Mouse (Mus musculus) CH12.LX (cell line): ENCODE measurements around the gene Acaca. TPM values are rescaled to one million over a fixed set of nuclear protein-coding genes. Genes with fewer than 3 reads are reported as not detected.

Experiments used
- DNase-seq: peaks from one replicate; pipeline ENCODE4 v3.0.0-alpha.2; 2013; ENCODE audit errors: extremely low read depth
- H3K27ac ChIP-seq: 2 replicates; pipeline ENCODE4 v1.5.1; 2012; ENCODE audit warnings: low read depth, mild to moderate bottlenecking, control low read depth, moderate library complexity; ENCODE audit not compliant: insufficient read depth
- H3K27me3 ChIP-seq: replicated peaks from 2 replicates; pipeline ENCODE3; 2012; ENCODE audit warnings: inconsistent platforms
- H3K36me3 ChIP-seq, 2 experiments: replicated peaks in 1 of 2; 2 replicates each; pipeline versions ENCODE3 to v1.6.1; 2012; ENCODE audit warnings: inconsistent platforms in 1 of 2, low read length in 1 of 2, mild to moderate bottlenecking in 1 of 2, mixed read lengths in 1 of 2, moderate library complexity in 1 of 2; ENCODE audit not compliant: control insufficient read depth in 1 of 2, insufficient read depth in 1 of 2
- H3K4me1 ChIP-seq, 2 experiments: 2 replicates each; pipeline ENCODE4 v1.6.1; 2012; ENCODE audit warnings: inconsistent platforms in 1 of 2, moderate library complexity in 1 of 2; ENCODE audit not compliant: insufficient read depth in 2 of 2, control insufficient read depth in 1 of 2
- H3K4me2 ChIP-seq: 2 replicates; pipeline ENCODE4 v1.6.1; 2012; ENCODE audit warnings: low read depth, mild to moderate bottlenecking, control low read depth; ENCODE audit not compliant: poor library complexity, insufficient read depth, severe bottlenecking
- H3K4me3 ChIP-seq, 3 experiments: fragments of 150-350 bp in 1 of 3; sonication (generic) in 1 of 3; replicated peaks in 1 of 3; 2 replicates each; pipeline versions ENCODE3 to v1.5.1; 2011 to 2012; ENCODE audit warnings: low read depth in 2 of 3, low read length in 2 of 3, mild to moderate bottlenecking in 2 of 3, moderate library complexity in 2 of 3, control low read depth in 1 of 3, improper control_type of control experiment in 1 of 3, inconsistent platforms in 1 of 3, mixed read lengths in 1 of 3; ENCODE audit not compliant: poor library complexity in 1 of 3
- H3K79me2 ChIP-seq: replicated peaks from 2 replicates; pipeline ENCODE4 v1.6.1; 2012; ENCODE audit warnings: mild to moderate bottlenecking, moderate library complexity; ENCODE audit not compliant: control insufficient read depth, poor library complexity, insufficient read depth, severe bottlenecking; ENCODE audit errors: extremely low read depth
- H3K9ac ChIP-seq: 2 replicates; pipeline ENCODE4 v1.6.1; 2012; ENCODE audit warnings: low read depth, mild to moderate bottlenecking, control low read depth, moderate library complexity; ENCODE audit not compliant: insufficient read depth
- H3K9me3 ChIP-seq: replicated peaks from 2 replicates; pipeline ENCODE3; 2012; ENCODE audit warnings: low read length, inconsistent platforms, mixed read lengths
- BHLHE40 ChIP-seq: IDR thresholded peaks from 2 replicates; pipeline ENCODE4 v1.6.1; 2011; ENCODE audit warnings: mild to moderate bottlenecking, low read depth, low read length, improper control_type of control experiment
- CHD1 ChIP-seq: IDR thresholded peaks from 2 replicates; pipeline ENCODE4 v1.6.1; 2012; ENCODE audit warnings: low read depth, low read length, improper control_type of control experiment, inconsistent platforms
- CTCF ChIP-seq, 2 experiments: IDR thresholded peaks in 1 of 2; conservative IDR thresholded peaks in 1 of 2; 2 replicates each; pipeline ENCODE4 v1.5.1; 2011 to 2012; ENCODE audit warnings: low read depth in 2 of 2, low read length in 2 of 2, improper control_type of control experiment in 1 of 2, inconsistent platforms in 1 of 2, mild to moderate bottlenecking in 1 of 2, moderate library complexity in 1 of 2
- HCFC1 ChIP-seq: IDR thresholded peaks from 2 replicates; pipeline ENCODE4 v1.6.1; 2012; ENCODE audit warnings: low read depth, mild to moderate bottlenecking, inconsistent platforms, low read length, improper control_type of control experiment
- JUND ChIP-seq: conservative IDR thresholded peaks from 2 replicates; pipeline ENCODE4 v1.6.1; 2011; ENCODE audit warnings: low read depth, low read length, improper control_type of control experiment
- KAT2A ChIP-seq: IDR thresholded peaks from 2 replicates; pipeline ENCODE4 v1.6.1; 2012; ENCODE audit warnings: low read length, improper control_type of control experiment, inconsistent platforms; ENCODE audit not compliant: insufficient replicate concordance
- MAZ ChIP-seq: IDR thresholded peaks from 2 replicates; pipeline ENCODE4 v1.6.1; 2012; ENCODE audit warnings: low read depth, mild to moderate bottlenecking, inconsistent platforms, low read length, improper control_type of control experiment, moderate library complexity
- MXI1 ChIP-seq: IDR thresholded peaks from 2 replicates; pipeline ENCODE4 v1.6.1; 2011; ENCODE audit warnings: mild to moderate bottlenecking, low read depth, low read length, improper control_type of control experiment
- PAX5 ChIP-seq: IDR thresholded peaks from 2 replicates; pipeline ENCODE4 v1.6.1; 2012; ENCODE audit warnings: low read length, inconsistent platforms, mixed read lengths
- POLR2A ChIP-seq: IDR thresholded peaks from 2 replicates; pipeline ENCODE4 v1.6.1; 2011; ENCODE audit warnings: low read depth, mild to moderate bottlenecking, improper control_type of control experiment, low read length
- RCOR1 ChIP-seq: conservative IDR thresholded peaks from 2 replicates; pipeline ENCODE4 v1.6.1; 2012; ENCODE audit warnings: low read depth, mild to moderate bottlenecking, inconsistent platforms, low read length, improper control_type of control experiment
- TCF12 ChIP-seq: IDR thresholded peaks from 2 replicates; pipeline ENCODE4 v1.6.1; 2014; ENCODE audit warnings: low read depth, mild to moderate bottlenecking, inconsistent platforms, low read length, improper control_type of control experiment
- UBTF ChIP-seq: IDR thresholded peaks from 2 replicates; pipeline ENCODE4 v1.6.1; 2012; ENCODE audit warnings: low read depth, mild to moderate bottlenecking, inconsistent platforms, low read length, improper control_type of control experiment, moderate library complexity
- USF2 ChIP-seq: conservative IDR thresholded peaks from 2 replicates; pipeline ENCODE4 v1.6.1; 2011; ENCODE audit warnings: low read depth, low read length, improper control_type of control experiment
- ZKSCAN1 ChIP-seq: IDR thresholded peaks from 2 replicates; pipeline ENCODE4 v1.6.1; 2012; ENCODE audit warnings: low read depth, inconsistent platforms, low read length, improper control_type of control experiment, borderline replicate concordance
- ZMIZ1 ChIP-seq: IDR thresholded peaks from 2 replicates; pipeline ENCODE4 v1.6.1; 2012; ENCODE audit warnings: low read depth, mild to moderate bottlenecking, inconsistent platforms, low read length, improper control_type of control experiment
- ZNF384 ChIP-seq: IDR thresholded peaks from 2 replicates; pipeline ENCODE4 v1.6.1; 2012; ENCODE audit warnings: low read depth, low read length, improper control_type of control experiment, inconsistent platforms
- dilution Hi-C: fragments of 300-500 bp; cut with MboI; formaldehyde crosslinking; loops from 2 replicates; pipeline ENCODE4 v1.14.3; 2020; ENCODE audit warnings: low sequenced_read_pairs; ENCODE audit not compliant: extremely low pct_unique_long_range_greater_than_20kb, extremely low pct_ligation_motif_present
- in situ Hi-C: fragments of 300-500 bp; cut with MboI; formaldehyde crosslinking; loops from 3 replicates; pipeline ENCODE4 v1.14.3; 2019; ENCODE audit warnings: low sequenced_read_pairs, low pct_ligation_motif_present, low pct_unique_long_range_greater_than_20kb, mixed read lengths
- polyA plus RNA-seq: library from polyadenylated mRNA; unstranded; fragments of >175 nt; gene quantifications from 2 replicates; pipeline ENCODE4 v1.2.1, GENCODE M21; 2012; ENCODE audit warnings: low read depth; ENCODE audit not compliant: insufficient read length
- total RNA-seq, 2 experiments: library from RNA; depleted of rRNA; stranded (reverse); fragments of 300-350 nt in 1 of 2; fragments of >200 nt in 1 of 2; gene quantifications; 2 replicates each; pipeline ENCODE4 v1.2.3; 2012 to 2014

Gene Acaca
- total and polyA plus RNA-seq, 3 experiments = 36.9 to 62.6 (median 61.7) TPM

- Histone ChIP-seq H3K27me3 (no peaks in the 10 kb centered on the region), H3K9ac (no peak overlapping the region), H3K79me2 (no peaks in the 10 kb centered on the region), H3K4me1 (no peaks in the 10 kb centered on the region), H3K4me3 (no peak overlapping the region), H3K27ac (no peak overlapping the region), H3K9me3 (no peaks in the 10 kb centered on the region), H3K36me3 (peaks cover 13 to 49% of the 10 kb centered on the region in 2 experiments), H3K4me2 (no peak overlapping the region)
- TF ChIP-seq UBTF = no peak
- no peak for TF ChIP-seq MAZ
- no peak for TF ChIP-seq JUND
- TF ChIP-seq HCFC1 = no peak
- TF ChIP-seq BHLHE40 = no peak
- TF ChIP-seq MXI1 = no peak
- no peak for TF ChIP-seq USF2
- no peak for TF ChIP-seq KAT2A
- no peak for TF ChIP-seq RCOR1
- no peak for TF ChIP-seq TCF12
- no peak for TF ChIP-seq ZNF384
- no peak for TF ChIP-seq CHD1
- no peak for TF ChIP-seq ZMIZ1
- no peak for DNase-seq
- in situ Hi-C loops (no loop called here), dilution Hi-C loops (no loop called here)
Observed at GRCm38 (mm10) chr11:84305474-84305873, 176.0 kb downstream of the Acaca start.

- H3K79me2 ChIP-seq = no peaks in the 10 kb centered on the region
- in situ Hi-C loops = no loop called here
Observed at GRCm38 (mm10) chr11:84306158-84306742, 176.8 kb downstream of the Acaca start.

More at GRCm38 (mm10) chr11:84306158-84306742, 176.8 kb downstream of the Acaca start:
- Histone ChIP-seq H3K4me1 (no peaks in the 10 kb centered on the region), H3K27ac (no peak overlapping the region), H3K27me3 (no peaks in the 10 kb centered on the region), H3K4me2 (no peak overlapping the region), H3K9ac (no peak overlapping the region), H3K9me3 (no peaks in the 10 kb centered on the region), H3K4me3 (no peak overlapping the region), H3K36me3 (peaks cover 10 to 46% of the 10 kb centered on the region in 2 experiments)
- no peak for TF ChIP-seq ZMIZ1
- TF ChIP-seq ZKSCAN1 = no peak
- TF ChIP-seq POLR2A = no peak
- no peak for TF ChIP-seq PAX5
- no peak for TF ChIP-seq CTCF (conservative IDR thresholded peaks at IDR 0.05 in 1 of 2, IDR thresholded peaks at IDR 0.05 in 1 of 2; ENCODE audit: low read depth in 2 of 2, low read length in 2 of 2)
- no peak for DNase-seq
- dilution Hi-C loops = no loop called here
